Comparison of ENCODE assay signal across 10 mouse cellular contexts in genomic region chr5:75974543-75975130, GRCm38 (mm10). TPM values are rescaled to one million over a fixed set of nuclear protein-coding genes. Genes with fewer than 3 reads are reported as not detected.
A peak's percentile ranks its signal among the peaks of the same experiment; 100 is the strongest.
DNase-seq lines count a peak whose midpoint lies in the region; ATAC-seq and TF ChIP-seq lines count a peak whose summit lies in the region.
"Had no signal": no experiment of that assay in that cellular context is flagged by ENCODE, and none has a peak within 500 bp of the region (broad histone marks: within the 10 kb centered on the region; RNA-seq: fewer than 3 reads in every experiment).

No protein-coding gene starts in this region.

- H3K27me3 ChIP-seq in neural tube, embryonic 13.5 days, result peaks cover 37% of the 10 kb centered on the region
- peaks cover 17% of the 10 kb centered on the region for H3K27me3 ChIP-seq in heart, embryonic 16.5 days (ENCODE audit: control insufficient read depth, insufficient read depth, low read length)
- H3K27me3 ChIP-seq in liver, embryonic 14.5 days (ENCODE audit: control insufficient read depth, insufficient read depth, low read length), result peaks cover 41% of the 10 kb centered on the region

- DNase-seq in neural tube, embryonic 10.5 days (ENCODE audit: extremely low spot score, low spot score), result no peak
- no peak for DNase-seq in liver, embryonic 14.5 days (ENCODE audit: low read depth in 3 of 3, low spot score in 3 of 3)
- no peak for DNase-seq in layer of hippocampus, postnatal 10 days (ENCODE audit: low spot score in 2 of 2)
- no peak for DNase-seq in urinary bladder, adult 2 months (ENCODE audit: low spot score)
- DNase-seq in layer of hippocampus, adult 8-10 months (ENCODE audit: low spot score in 2 of 2), result no peak
- DNase-seq: thymus, postnatal 4 days had no signal

- H3K9ac ChIP-seq in neural tube, embryonic 13.5 days, result no peak overlapping the region
- no peak overlapping the region for H3K9ac ChIP-seq in heart, embryonic 16.5 days (ENCODE audit: low read length)
- H3K9ac ChIP-seq in liver, embryonic 14.5 days (replicated peaks), result no peak overlapping the region
- H3K9ac ChIP-seq: embryonic facial prominence, embryonic 12.5 days had no signal

- H3K9me3 ChIP-seq in neural tube, embryonic 13.5 days, result no peaks in the 10 kb centered on the region
- H3K9me3 ChIP-seq in heart, embryonic 16.5 days (replicated peaks; ENCODE audit: control insufficient read depth, low read length), result no peaks in the 10 kb centered on the region
- H3K9me3 ChIP-seq in liver, embryonic 14.5 days (ENCODE audit: control insufficient read depth, low read length), result no peaks in the 10 kb centered on the region
- H3K9me3 ChIP-seq: embryonic facial prominence, embryonic 12.5 days had no signal

- TF ChIP-seq CTCF in liver, embryonic 14.5 days (IDR thresholded peaks at IDR 0.05; ENCODE audit: low read depth), result no peak

- 55% methylated on average over 7 of the region's 7 CpGs for WGBS in neural tube, embryonic 13.5 days
- WGBS in heart, embryonic 16.5 days, result 60% methylated on average over 7 of the region's 7 CpGs
- 12% methylated on average over 7 of the region's 7 CpGs for WGBS in liver, embryonic 14.5 days (ENCODE audit: insufficient replicate concordance)

- no peak for ATAC-seq in neural tube, embryonic 13.5 days (ENCODE audit: low read depth)
- ATAC-seq in heart, embryonic 16.5 days (replicated peaks; ENCODE audit: extremely low read depth, insufficient read depth, low FRiP score), result no peak
- peak; percentile 33; the same call in 1 of the 2 replicates for ATAC-seq in liver, embryonic 14.5 days (ENCODE audit: insufficient read depth)

- no peak overlapping the region for H3K27ac ChIP-seq in neural tube, embryonic 13.5 days (replicated peaks)
- H3K27ac ChIP-seq in heart, embryonic 16.5 days (ENCODE audit: low read length), result peak overlapping the region; percentile 1; the same call in 1 of the 2 replicates
- H3K27ac ChIP-seq in liver, embryonic 14.5 days, result no peak overlapping the region
- H3K27ac ChIP-seq: embryonic facial prominence, embryonic 12.5 days had no signal

- 0 out of 2 replicates have a peak overlapping the region, but pooled peaks have one; percentile 71 for H3K4me3 ChIP-seq in neural tube, embryonic 13.5 days
- peak overlapping the region; percentile 41; the same call in 1 of the 2 replicates for H3K4me3 ChIP-seq in heart, embryonic 16.5 days (ENCODE audit: low read length)
- H3K4me3 ChIP-seq in liver, embryonic 14.5 days (ENCODE audit: insufficient read depth in 1 of 2, low read depth in 2 of 2, low read length in 2 of 2), result no peak overlapping the region

- no peak for TF ChIP-seq EP300 in liver, embryonic 14.5 days (IDR thresholded peaks at IDR 0.05; ENCODE audit: low read depth)

- no peaks in the 10 kb centered on the region for H3K36me3 ChIP-seq in neural tube, embryonic 13.5 days
- H3K36me3 ChIP-seq in heart, embryonic 16.5 days (ENCODE audit: control insufficient read depth, insufficient read depth), result no peaks in the 10 kb centered on the region
- no peaks in the 10 kb centered on the region for H3K36me3 ChIP-seq in liver, embryonic 14.5 days (replicated peaks; ENCODE audit: control insufficient read depth, insufficient read depth, low read depth)
- H3K36me3 ChIP-seq: embryonic facial prominence, embryonic 12.5 days had no signal

- H3K4me2 ChIP-seq in neural tube, embryonic 13.5 days, result no peak overlapping the region
- peak overlapping the region; percentile 50 for H3K4me2 ChIP-seq in heart, embryonic 16.5 days (ENCODE audit: low read depth, low read length)
- H3K4me2 ChIP-seq in liver, embryonic 14.5 days (ENCODE audit: low read depth), result no peak overlapping the region
- H3K4me2 ChIP-seq: embryonic facial prominence, embryonic 12.5 days had no signal

- H3K4me1 ChIP-seq in neural tube, embryonic 13.5 days (replicated peaks), result peaks cover 20% of the 10 kb centered on the region
- H3K4me1 ChIP-seq in heart, embryonic 16.5 days (ENCODE audit: control insufficient read depth, insufficient read depth, low read length), result peaks cover 9% of the 10 kb centered on the region
- H3K4me1 ChIP-seq in liver, embryonic 14.5 days (replicated peaks; ENCODE audit: control insufficient read depth in 2 of 2, insufficient read depth in 2 of 2, low read length in 1 of 2), result no peaks in the 10 kb centered on the region

RNA-seq across cellular contexts. Expression of gene Kdr, which starts 3.6 kb away (rescaled TPM):
- 23.4 and 25.2 TPM in 2 replicates for polyA plus RNA-seq in neural tube, embryonic 13.5 days (2015; fragmentation: Nextera tagmentation; extraction: Ambion mirVana)
- polyA plus RNA-seq in heart, embryonic 16.5 days (2015; fragmentation: Nextera tagmentation; extraction: Ambion mirVana), result 38.5 and 46.2 TPM in 2 replicates
- polyA plus RNA-seq in liver, embryonic 14.5 days (2012; rRNA removed), result 3.1 and 3.8 TPM in 2 replicates
- polyA plus RNA-seq in liver, embryonic 14.5 days (2014; fragmentation: Nextera tagmentation; extraction: Ambion mirVana), result 5.2 and 5.7 TPM in 2 replicates
- total RNA-seq in layer of hippocampus, postnatal 10 days (2021), result 10 to 100 TPM; 26.9 to 30.2 TPM
- polyA plus RNA-seq in urinary bladder, adult 2 months (2012; rRNA removed), result 11.8 and 14.6 TPM in 2 replicates
- 1 to 10 TPM; 5.6 to 9.1 (median 7.6) TPM for total RNA-seq in layer of hippocampus, adult 8-10 months (2022)
- total RNA-seq: MEL had no signal

Comparison
In these comparisons a context has a peak if more than half of its experiments do, and no peak if none do; other contexts are left out.
1. H3K4me3 ChIP-seq: peak in neural tube, embryonic 13.5 days (single experiment) and heart, embryonic 16.5 days (single experiment); none in liver, embryonic 14.5 days (0 of 2).